Mouse (Mus musculus): ENCODE measurements around the gene Mab21l1.

DNA sequence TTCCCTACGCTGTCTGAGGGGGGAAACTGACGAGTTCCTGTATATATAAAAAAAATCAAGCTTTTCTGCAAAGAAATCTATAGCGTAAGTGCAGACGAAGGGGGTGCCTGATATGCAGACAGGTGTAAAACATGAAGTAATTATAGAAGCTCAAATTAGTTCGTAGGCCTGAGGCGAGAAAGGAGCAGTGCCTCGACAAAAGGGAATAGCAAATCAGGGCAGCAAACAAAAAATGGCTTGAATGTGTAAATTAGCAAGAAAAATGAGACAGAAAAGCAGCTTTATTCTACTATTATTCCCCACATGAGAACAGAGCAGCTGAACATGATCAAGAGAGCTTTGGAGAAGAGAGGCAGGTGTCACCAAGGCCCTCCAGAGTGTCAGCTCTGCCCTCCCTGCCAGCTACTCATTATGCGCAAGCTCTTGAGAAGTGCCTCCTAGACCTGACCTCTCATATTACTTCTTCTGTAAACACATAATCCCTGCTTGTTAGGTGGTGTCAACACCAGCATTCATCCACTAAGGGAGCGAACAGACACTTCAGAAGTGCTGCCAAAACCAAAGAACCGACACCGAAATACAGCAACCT is 25.6 kb upstream of the Mab21l1 start:
- TF ChIP-seq FOSL1 (IDR thresholded peaks at IDR 0.05; ENCODE audit: insufficient read depth, low read length, poor library complexity, severe bottlenecking) (no peak), CTCF (IDR thresholded peaks at IDR 0.05; ENCODE audit: control insufficient read depth, insufficient read depth, insufficient read length) (no peak), MYOG (IDR thresholded peaks at IDR 0.05; ENCODE audit: control insufficient read depth, extremely low read depth, insufficient read length) (no peak), MAX (IDR thresholded peaks at IDR 0.05) (no peak), CEBPB (IDR thresholded peaks at IDR 0.05; ENCODE audit: low read depth) (no peak), USF1 (IDR thresholded peaks at IDR 0.05; ENCODE audit: low read depth) (no peak), MYOD1 (IDR thresholded peaks at IDR 0.05; ENCODE audit: control insufficient read depth, insufficient read length, low read depth) (no peak)

Measured in C2C12 (cell line).